Comparison of ENCODE assay signal across 10 mouse cellular contexts in the genomic region with DNA sequence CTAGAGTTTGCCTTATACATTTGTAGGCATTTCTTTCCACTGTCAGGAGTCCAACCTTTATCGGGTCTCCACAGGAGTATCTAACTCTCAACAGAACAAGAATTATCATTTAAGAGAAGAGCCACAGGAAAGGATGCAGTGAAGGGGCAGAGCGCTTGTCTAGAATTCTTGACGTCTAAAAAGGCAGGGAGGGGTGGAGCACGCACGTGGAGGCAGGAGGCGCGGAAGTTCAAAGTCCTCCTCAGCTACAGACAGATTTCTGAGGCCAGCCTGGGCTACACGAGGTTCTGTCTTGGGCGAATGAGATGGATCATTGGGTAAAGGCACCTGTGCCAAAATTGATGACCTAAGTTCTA. TPM values are rescaled to one million over a fixed set of nuclear protein-coding genes. Genes with fewer than 3 reads are reported as not detected.
DNase-seq lines count a peak whose midpoint lies in the region; ATAC-seq lines count a peak whose summit lies in the region.
"Had no signal": no experiment of that assay in that cellular context is flagged by ENCODE, and none has a peak within 500 bp of the region (broad histone marks: within the 10 kb centered on the region; RNA-seq: fewer than 3 reads in every experiment).

No protein-coding gene starts in this region.

- ATAC-seq in midbrain, embryonic 16.5 days = no peak
- no peak for ATAC-seq in hindbrain, embryonic 15.5 days (ENCODE audit: low FRiP score, low read depth)
- peak; percentile 56 for ATAC-seq in megakaryocyte-erythroid progenitor cell, adult 5-6 weeks (replicated peaks; ENCODE audit: low FRiP score, low TSS enrichment, poor library complexity, severe bottlenecking)

- no peaks in the 10 kb centered on the region for H3K36me3 ChIP-seq in midbrain, embryonic 10.5 days
- no peaks in the 10 kb centered on the region for H3K36me3 ChIP-seq in midbrain, embryonic 16.5 days (ENCODE audit: control insufficient read depth, insufficient read depth, low read length)
- H3K36me3 ChIP-seq in forebrain, embryonic 10.5 days (replicated peaks) = no peaks in the 10 kb centered on the region
- no peaks in the 10 kb centered on the region for H3K36me3 ChIP-seq in hindbrain, embryonic 15.5 days

- peaks cover 18% of the 10 kb centered on the region for H3K4me1 ChIP-seq in midbrain, embryonic 10.5 days
- H3K4me1 ChIP-seq in midbrain, embryonic 16.5 days (ENCODE audit: control insufficient read depth, insufficient read depth, low read length) = 0 out of 2 replicates have a peak, but pooled peaks cover 3% of the 10 kb centered on the region
- H3K4me1 ChIP-seq in forebrain, embryonic 10.5 days = peaks cover 39% of the 10 kb centered on the region
- H3K4me1 ChIP-seq in hindbrain, embryonic 15.5 days (replicated peaks) = peaks cover 6% of the 10 kb centered on the region; the same call in 1 of the 2 replicates

- no peaks in the 10 kb centered on the region for H3K9me3 ChIP-seq in midbrain, embryonic 10.5 days (replicated peaks)
- no peaks in the 10 kb centered on the region for H3K9me3 ChIP-seq in midbrain, embryonic 16.5 days (replicated peaks; ENCODE audit: control insufficient read depth, low read length, poor library complexity, severe bottlenecking)
- no peaks in the 10 kb centered on the region for H3K9me3 ChIP-seq in forebrain, embryonic 10.5 days
- no peaks in the 10 kb centered on the region for H3K9me3 ChIP-seq in hindbrain, embryonic 15.5 days

- no peak overlapping the region for H3K9ac ChIP-seq in midbrain, embryonic 16.5 days (ENCODE audit: low read depth, low read length)
- H3K9ac ChIP-seq in hindbrain, embryonic 15.5 days = no peak overlapping the region

- peak overlapping the region; percentile 41; the same call in 1 of the 2 replicates for H3K4me3 ChIP-seq in midbrain, embryonic 10.5 days
- H3K4me3 ChIP-seq in midbrain, embryonic 16.5 days (ENCODE audit: low read depth, low read length) = no peak overlapping the region
- no peak overlapping the region for H3K4me3 ChIP-seq in forebrain, embryonic 10.5 days
- H3K4me3 ChIP-seq in hindbrain, embryonic 15.5 days = no peak overlapping the region

- WGBS in midbrain, embryonic 10.5 days = 61% methylated on average over 9 of the region's 9 CpGs
- 47% methylated on average over 9 of the region's 9 CpGs for WGBS in midbrain, embryonic 16.5 days
- 56% methylated on average over 9 of the region's 9 CpGs for WGBS in forebrain, embryonic 10.5 days
- 51% methylated on average over 9 of the region's 9 CpGs for WGBS in hindbrain, embryonic 15.5 days

- H3K27me3 ChIP-seq in midbrain, embryonic 10.5 days (ENCODE audit: low read depth, poor library complexity, severe bottlenecking) = peaks cover 3% of the 10 kb centered on the region; the same call in 1 of the 2 replicates
- no peaks in the 10 kb centered on the region; the same call in 1 of the 2 replicates for H3K27me3 ChIP-seq in midbrain, embryonic 16.5 days (ENCODE audit: control insufficient read depth, insufficient read depth, low read depth, low read length)
- peaks cover 6% of the 10 kb centered on the region; the same call in 1 of the 2 replicates for H3K27me3 ChIP-seq in forebrain, embryonic 10.5 days (ENCODE audit: poor library complexity, severe bottlenecking)
- H3K27me3 ChIP-seq in hindbrain, embryonic 15.5 days = no peaks in the 10 kb centered on the region

- no peak overlapping the region for H3K4me2 ChIP-seq in midbrain, embryonic 16.5 days (ENCODE audit: low read length)
- H3K4me2 ChIP-seq in hindbrain, embryonic 15.5 days = peak overlapping the region; percentile 39; the same call in 1 of the 2 replicates

- no peak for DNase-seq in midbrain, embryonic 10.5 days (ENCODE audit: low spot score)
- DNase-seq in forebrain, embryonic 10.5 days (ENCODE audit: extremely low spot score, low spot score) = no peak
- DNase-seq in urinary bladder, postnatal 4 days (ENCODE audit: low spot score in 2 of 2) = no peak
- no peak for DNase-seq in lung, postnatal 10 days
- DNase-seq: kidney, adult 18-20 months; kidney, postnatal 25 days; lung, postnatal 14 days had no signal

- H3K27ac ChIP-seq in midbrain, embryonic 10.5 days (replicated peaks) = peak overlapping the region; percentile 80; the same call in 1 of the 2 replicates
- no peak overlapping the region for H3K27ac ChIP-seq in midbrain, embryonic 16.5 days (ENCODE audit: low read length)
- H3K27ac ChIP-seq in forebrain, embryonic 10.5 days = peak overlapping the region; percentile 83
- H3K27ac ChIP-seq in hindbrain, embryonic 15.5 days (replicated peaks) = no peak overlapping the region

RNA-seq across cellular contexts. Expression of a gene that starts 23.7 kb away (rescaled TPM):
- polyA plus RNA-seq in midbrain, embryonic 10.5 days (2016; fragmentation: Nextera tagmentation; extraction: Ambion mirVana) = 1.5 and 1.7 TPM in 2 replicates
- 2.3 and 3.4 TPM in 2 replicates for polyA plus RNA-seq in midbrain, embryonic 16.5 days (2015; fragmentation: Nextera tagmentation; extraction: Ambion mirVana)
- polyA plus RNA-seq in forebrain, embryonic 10.5 days (2016; fragmentation: Nextera tagmentation; extraction: Ambion mirVana) = 1.9 and 2.2 TPM in 2 replicates
- 2.4 and 3.8 TPM in 2 replicates for polyA plus RNA-seq in hindbrain, embryonic 15.5 days (2015; fragmentation: Nextera tagmentation; extraction: Ambion mirVana)
- 9.5 and 14.1 TPM in 2 replicates for total RNA-seq in megakaryocyte-erythroid progenitor cell, adult 5-6 weeks (2014; fragmentation: Nextera tagmentation)
- 2.9 and 5.5 TPM in 2 replicates for total RNA-seq in megakaryocyte-erythroid progenitor cell, adult 5-6 weeks (2017)

Comparison
In these comparisons a context has a peak if more than half of its experiments do, and no peak if none do; other contexts are left out.
1. H3K27ac ChIP-seq: peak in midbrain, embryonic 10.5 days (single experiment) and forebrain, embryonic 10.5 days (single experiment); none in midbrain, embryonic 16.5 days (single experiment) and hindbrain, embryonic 15.5 days (single experiment).